Mouse (Mus musculus) retina, embryonic 14.5 days (tissue): Measurements from ENCODE around the gene Atp6v0e.

Experiments
- DNase-seq: peaks from one replicate; pipeline ENCODE4 v3.0.0-alpha.2; 2015; ENCODE audit warnings: low spot score

Atp6v0e gene

GRCm38 (mm10) chr17:26717868-26718267, 54.8 kb downstream of the Atp6v0e start:
- DNase-seq: no peak

GRCm38 (mm10) chr17:26719405-26719804, 56.4 kb downstream of the Atp6v0e start:
- DNase-seq: no peak

- no peak for DNase-seq
These were observed 58.8 kb downstream of the Atp6v0e start for GRCm38 (mm10) chr17:26721802-26722201.

DNA sequence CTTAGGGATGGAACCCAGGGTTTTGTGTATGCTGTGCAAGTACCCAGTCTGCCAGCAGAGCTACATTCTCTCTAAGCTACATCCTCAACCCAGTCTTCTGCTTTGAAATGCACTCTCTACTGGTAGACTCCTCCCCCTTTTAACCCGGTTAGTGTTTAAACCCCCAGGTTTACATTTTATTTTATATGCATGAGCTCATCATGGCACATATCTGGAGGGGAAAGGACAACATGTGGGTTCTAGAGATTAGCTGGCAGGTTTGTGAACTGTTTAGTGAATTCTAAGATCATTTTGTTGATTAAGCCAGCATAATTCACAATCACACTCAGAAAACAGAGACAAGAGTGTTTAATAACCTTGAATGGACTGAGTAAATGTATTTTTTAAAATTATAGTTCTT, 61.8 kb downstream of the Atp6v0e start:
- DNase-seq: no peak

DNA sequence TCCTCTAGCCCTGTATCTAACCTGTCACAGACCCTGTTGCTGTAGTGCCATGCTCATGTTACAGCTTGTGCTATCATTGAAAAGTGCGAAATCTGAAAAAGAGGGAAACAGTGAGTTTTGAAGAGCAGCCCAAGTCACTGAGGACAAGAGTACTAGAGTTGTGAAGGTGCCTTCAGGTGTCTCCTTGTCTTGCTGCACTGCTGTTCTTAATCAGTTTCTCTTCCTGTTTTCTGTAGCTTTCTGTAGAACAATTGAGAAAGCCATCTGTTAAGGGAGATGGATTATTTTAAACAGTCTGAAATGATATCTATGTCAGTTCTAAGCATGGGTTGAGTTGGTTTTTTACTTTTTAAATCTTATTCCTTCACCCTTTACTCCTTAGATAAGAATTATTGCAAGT, 63.6 kb downstream of the Atp6v0e start:
- DNase-seq: no peak

- DNase-seq: no peak
These were observed 64.2 kb downstream of the Atp6v0e start for GRCm38 (mm10) chr17:26727110-26727755.

GRCm38 (mm10) chr17:26742581-26742980, 79.5 kb downstream of the Atp6v0e start:
- DNase-seq: no peak

- no peak for DNase-seq
These were observed 80.3 kb downstream of the Atp6v0e start for GRCm38 (mm10) chr17:26743294-26743693.
